Mouse (Mus musculus): ENCODE results near the gene Enpp3. TPM values are rescaled to one million over a fixed set of nuclear protein-coding genes. Genes with fewer than 3 reads are reported as not detected.

Enpp3 gene
- polyA plus RNA-seq, 1 experiment from 2014 or later: 2.1 TPM

DNA sequence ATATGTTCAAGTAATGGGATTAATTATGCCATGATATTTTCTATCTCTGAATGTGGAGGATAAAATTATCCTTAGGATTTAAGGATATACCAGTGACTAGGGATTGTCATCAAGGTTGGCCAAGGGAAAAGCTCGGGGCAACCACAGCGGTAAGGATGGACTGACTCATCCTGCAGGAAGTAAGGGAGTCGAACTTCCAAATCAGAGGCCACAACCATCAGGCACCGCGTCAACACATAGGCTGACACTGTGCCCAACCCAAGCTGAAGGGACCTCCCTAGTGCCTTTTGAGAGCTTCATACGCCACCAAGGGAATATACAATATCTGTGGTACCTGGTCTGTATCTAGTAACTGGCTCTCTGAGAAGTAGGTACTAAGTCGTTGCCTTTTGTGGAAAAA is 73.1 kb downstream of the Enpp3 start:
- peak; percentile 71 for DNase-seq (ENCODE audit: low spot score)
- H3K4me3 ChIP-seq: no peak overlapping the region
- H3K27ac ChIP-seq: no peak overlapping the region
- 79% methylated on average over 7 of the region's 7 CpGs for WGBS
- H3K36me3 ChIP-seq: no peaks in the 10 kb centered on the region
- H3K9me3 ChIP-seq: no peaks in the 10 kb centered on the region
- no peaks in the 10 kb centered on the region for H3K4me1 ChIP-seq
- no peaks in the 10 kb centered on the region for H3K27me3 ChIP-seq (ENCODE audit: insufficient read depth, poor library complexity, severe bottlenecking)

DNA sequence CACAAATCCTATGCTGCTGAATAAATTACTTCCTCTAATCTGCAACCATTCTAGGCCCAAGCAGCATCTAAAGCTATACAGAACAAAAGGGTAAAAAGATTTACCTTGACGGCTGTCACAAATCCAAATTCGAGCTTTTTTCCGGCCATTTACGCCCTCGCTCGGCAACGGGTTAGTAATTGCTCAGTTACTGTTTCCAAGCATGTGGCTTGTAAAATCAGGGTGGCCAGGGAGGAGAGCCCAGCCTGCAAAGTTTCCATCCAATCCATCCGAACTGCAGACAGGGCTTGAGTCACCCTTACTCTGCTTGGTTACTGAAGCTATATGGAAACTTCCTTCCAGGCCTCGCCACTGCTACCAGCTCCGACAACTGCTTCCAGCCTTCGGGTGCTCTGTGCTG is 74.9 kb downstream of the Enpp3 start:
- DNase-seq (ENCODE audit: low spot score): peak; percentile 64
- H3K27me3 ChIP-seq (ENCODE audit: insufficient read depth, poor library complexity, severe bottlenecking): no peaks in the 10 kb centered on the region
- no peaks in the 10 kb centered on the region for H3K9me3 ChIP-seq
- no peak overlapping the region for H3K4me3 ChIP-seq
- no peaks in the 10 kb centered on the region for H3K36me3 ChIP-seq
- no peaks in the 10 kb centered on the region for H3K4me1 ChIP-seq
- WGBS: 73% methylated on average over 11 of the region's 11 CpGs
- H3K27ac ChIP-seq: no peak overlapping the region

DNA sequence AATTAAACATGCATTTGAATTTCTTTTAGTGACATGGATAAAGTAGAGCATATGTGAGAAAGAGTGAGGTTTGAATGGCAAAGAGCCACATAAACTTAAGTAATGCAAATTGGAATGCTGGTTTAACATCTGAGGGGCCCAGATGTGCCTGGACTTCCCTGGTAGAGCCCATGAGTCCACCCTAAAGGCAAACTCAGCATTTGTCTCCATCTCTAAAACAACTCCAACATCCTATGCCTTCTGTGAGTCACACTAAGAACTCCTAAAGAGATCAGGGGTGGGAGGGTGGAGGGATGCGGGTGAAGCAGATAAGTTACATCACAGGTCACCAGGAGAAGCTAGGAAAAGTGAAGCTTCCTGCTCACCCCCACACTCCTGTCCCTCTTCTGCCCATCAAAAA is 76.6 kb downstream of the Enpp3 start:
- Histone ChIP-seq H3K27ac (no peak overlapping the region), H3K9me3 (no peaks in the 10 kb centered on the region), H3K4me1 (no peaks in the 10 kb centered on the region), H3K36me3 (no peaks in the 10 kb centered on the region), H3K4me3 (no peak overlapping the region), H3K27me3 (ENCODE audit: insufficient read depth, poor library complexity, severe bottlenecking) (no peaks in the 10 kb centered on the region)
- peak; percentile 48 for DNase-seq (ENCODE audit: low spot score)
- 50% methylated on average over 1 of the region's 1 CpGs for WGBS

DNA sequence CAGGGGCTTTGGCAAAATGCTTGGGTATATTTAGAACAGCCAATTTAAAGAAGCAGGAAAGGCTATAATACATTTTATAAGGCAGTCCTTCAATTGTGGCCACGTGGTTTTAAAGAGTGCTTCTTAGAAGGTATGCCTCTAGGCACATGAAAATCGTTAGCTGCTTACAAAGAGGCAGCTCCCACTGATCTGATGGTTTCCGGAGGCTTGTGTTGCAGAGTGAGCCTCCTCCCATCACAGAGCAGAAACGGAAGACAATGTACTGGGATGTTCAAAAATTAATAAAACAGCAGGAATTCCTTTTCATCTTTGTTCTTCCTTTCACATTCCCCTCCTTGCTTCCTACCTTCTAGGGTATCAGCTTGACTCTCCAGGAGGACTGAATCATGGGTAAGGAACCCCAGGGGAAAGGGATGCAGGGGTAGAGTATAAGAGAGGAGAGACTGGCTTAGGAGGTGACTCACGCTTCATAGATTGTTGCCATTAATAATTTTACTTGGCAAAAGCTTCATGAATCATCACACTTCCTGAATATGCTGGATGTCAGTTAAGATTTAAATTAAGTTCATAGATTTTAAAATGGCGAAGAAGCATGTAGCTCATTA is 77.4 kb downstream of the Enpp3 start:
- 68% methylated on average over 6 of the region's 6 CpGs for WGBS
- H3K9me3 ChIP-seq: no peaks in the 10 kb centered on the region
- no peaks in the 10 kb centered on the region for H3K4me1 ChIP-seq
- no peaks in the 10 kb centered on the region for H3K27me3 ChIP-seq (ENCODE audit: insufficient read depth, poor library complexity, severe bottlenecking)
- no peak overlapping the region for H3K27ac ChIP-seq
- no peaks in the 10 kb centered on the region for H3K36me3 ChIP-seq
- H3K4me3 ChIP-seq: no peak overlapping the region
- DNase-seq (ENCODE audit: low spot score): no peak

DNA sequence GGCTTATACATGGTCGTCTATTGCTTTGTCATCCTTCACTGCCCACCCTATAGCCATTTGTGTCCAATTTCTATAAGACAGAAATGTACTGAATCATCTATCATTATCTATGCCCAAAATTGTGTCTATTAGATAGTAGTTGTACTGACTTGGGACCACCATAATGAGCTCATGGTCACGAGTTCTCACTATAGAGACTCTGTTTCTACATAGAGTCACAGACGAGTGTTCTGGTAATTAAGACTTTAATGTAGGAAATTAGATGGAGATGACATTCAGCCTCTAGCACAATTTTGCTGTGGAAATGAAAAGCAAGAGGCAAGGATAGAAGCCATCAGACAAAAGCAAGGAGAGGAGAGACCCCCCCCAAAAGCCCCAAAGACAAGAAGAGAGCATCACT is 78.0 kb downstream of the Enpp3 start:
- Histone ChIP-seq H3K27ac (no peak overlapping the region), H3K27me3 (ENCODE audit: insufficient read depth, poor library complexity, severe bottlenecking) (no peaks in the 10 kb centered on the region), H3K4me3 (no peak overlapping the region), H3K4me1 (no peaks in the 10 kb centered on the region), H3K9me3 (no peaks in the 10 kb centered on the region), H3K36me3 (no peaks in the 10 kb centered on the region)
- DNase-seq (ENCODE audit: low spot score): peak; percentile 9
- WGBS: 74% methylated on average over 3 of the region's 3 CpGs

DNA sequence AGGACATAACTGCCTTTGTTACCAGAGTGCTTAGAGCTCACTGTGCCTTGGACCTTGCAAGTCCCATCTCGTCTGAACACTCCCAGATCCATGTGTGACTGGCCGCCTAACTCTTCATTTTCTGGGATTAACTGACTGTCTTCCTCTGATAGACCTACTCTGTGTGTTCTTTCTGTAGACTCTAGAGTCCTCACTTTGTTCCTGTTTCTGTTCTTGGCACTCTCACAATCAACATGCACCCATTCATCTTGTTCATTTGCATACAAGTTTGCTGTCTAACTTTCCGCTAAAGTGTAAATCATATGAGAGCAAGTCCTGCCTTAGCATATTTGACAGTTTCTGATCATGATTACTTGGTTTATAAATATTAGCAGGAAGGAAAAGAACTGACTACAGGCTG is 79.4 kb downstream of the Enpp3 start:
- no peak for DNase-seq (ENCODE audit: low spot score)
- 88% methylated on average over 3 of the region's 3 CpGs for WGBS
- H3K9me3 ChIP-seq: no peaks in the 10 kb centered on the region
- peaks cover 6% of the 10 kb centered on the region for H3K4me1 ChIP-seq
- no peaks in the 10 kb centered on the region for H3K27me3 ChIP-seq (ENCODE audit: insufficient read depth, poor library complexity, severe bottlenecking)
- no peak overlapping the region for H3K27ac ChIP-seq
- H3K36me3 ChIP-seq: no peaks in the 10 kb centered on the region
- H3K4me3 ChIP-seq: no peak overlapping the region

DNA sequence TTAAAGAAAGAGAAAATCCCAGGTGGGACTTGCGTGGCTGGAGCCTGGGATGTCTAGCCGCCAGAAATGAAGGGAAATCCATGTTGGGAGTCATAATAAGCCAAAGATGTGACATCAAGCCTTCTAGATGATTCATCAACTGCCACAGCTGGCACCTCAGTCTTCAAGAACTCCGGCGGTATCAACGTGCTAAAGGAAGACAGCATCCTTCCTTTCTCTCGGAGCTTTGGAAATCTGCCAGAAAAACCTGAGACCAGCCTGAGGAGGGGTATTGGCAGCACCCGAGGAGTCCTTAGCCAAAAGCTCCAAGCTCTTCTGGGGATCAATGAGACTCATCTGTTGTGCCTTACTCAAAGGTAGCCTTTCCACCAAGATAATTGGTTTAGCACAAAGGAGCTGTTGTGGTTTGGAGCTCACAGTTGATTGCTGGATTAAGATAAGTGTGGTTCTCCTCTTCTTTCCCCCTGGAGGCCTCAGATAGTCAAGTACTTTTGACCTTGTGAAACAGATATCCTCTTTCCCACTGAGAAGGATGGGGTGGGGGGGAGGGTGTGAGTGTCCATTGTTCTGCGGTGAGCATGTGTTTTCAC is 84.2 kb downstream of the Enpp3 start:
- no peaks in the 10 kb centered on the region for H3K9me3 ChIP-seq
- no peak for DNase-seq (ENCODE audit: low spot score)
- no peaks in the 10 kb centered on the region for H3K27me3 ChIP-seq (ENCODE audit: insufficient read depth, poor library complexity, severe bottlenecking)
- no peak overlapping the region for H3K27ac ChIP-seq
- H3K4me3 ChIP-seq: no peak overlapping the region
- H3K4me1 ChIP-seq: peaks cover 11% of the 10 kb centered on the region
- H3K36me3 ChIP-seq: no peaks in the 10 kb centered on the region
- WGBS: 33% methylated on average over 8 of the region's 8 CpGs

DNA sequence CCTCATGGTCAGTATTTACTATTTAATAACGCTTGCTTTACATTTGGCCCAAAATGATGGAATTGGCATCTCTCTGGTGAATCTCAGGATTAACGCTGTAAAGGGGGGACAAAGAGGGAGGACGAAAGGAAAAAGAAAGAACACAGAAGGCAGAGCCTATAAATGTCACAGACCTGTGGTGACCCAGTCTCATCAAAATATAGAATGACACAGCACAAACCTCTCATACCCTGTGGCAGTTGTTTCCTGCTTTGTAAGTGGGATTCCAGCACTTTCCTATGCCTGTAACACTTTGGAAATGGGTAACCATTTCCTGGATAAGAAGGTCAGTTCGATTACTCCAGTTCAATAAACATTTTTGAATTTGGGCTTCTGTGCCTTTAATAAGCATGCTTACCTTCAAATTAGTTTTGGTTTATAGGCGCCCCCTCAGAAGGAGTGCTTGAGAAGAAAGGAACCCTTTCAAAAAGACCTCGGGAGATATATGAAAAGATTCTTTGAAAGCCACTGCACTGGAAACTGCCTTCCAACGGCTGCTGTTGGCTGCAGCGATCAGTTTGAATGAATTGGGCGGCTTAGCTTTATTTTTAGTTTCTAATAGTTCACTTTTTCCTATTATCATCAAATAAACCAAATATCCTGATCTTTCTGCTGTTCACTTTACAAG is 87.6 kb downstream of the Enpp3 start:
- Histone ChIP-seq H3K4me3 (peak overlapping the region; percentile 49; the same call in 1 of the 2 replicates), H3K36me3 (no peaks in the 10 kb centered on the region), H3K9me3 (no peaks in the 10 kb centered on the region), H3K4me1 (peaks cover 11% of the 10 kb centered on the region), H3K27me3 (ENCODE audit: insufficient read depth, poor library complexity, severe bottlenecking) (no peaks in the 10 kb centered on the region), H3K27ac (no peak overlapping the region)
- DNase-seq (ENCODE audit: low spot score): no peak
- WGBS: 75% methylated on average over 9 of the region's 9 CpGs

DNA sequence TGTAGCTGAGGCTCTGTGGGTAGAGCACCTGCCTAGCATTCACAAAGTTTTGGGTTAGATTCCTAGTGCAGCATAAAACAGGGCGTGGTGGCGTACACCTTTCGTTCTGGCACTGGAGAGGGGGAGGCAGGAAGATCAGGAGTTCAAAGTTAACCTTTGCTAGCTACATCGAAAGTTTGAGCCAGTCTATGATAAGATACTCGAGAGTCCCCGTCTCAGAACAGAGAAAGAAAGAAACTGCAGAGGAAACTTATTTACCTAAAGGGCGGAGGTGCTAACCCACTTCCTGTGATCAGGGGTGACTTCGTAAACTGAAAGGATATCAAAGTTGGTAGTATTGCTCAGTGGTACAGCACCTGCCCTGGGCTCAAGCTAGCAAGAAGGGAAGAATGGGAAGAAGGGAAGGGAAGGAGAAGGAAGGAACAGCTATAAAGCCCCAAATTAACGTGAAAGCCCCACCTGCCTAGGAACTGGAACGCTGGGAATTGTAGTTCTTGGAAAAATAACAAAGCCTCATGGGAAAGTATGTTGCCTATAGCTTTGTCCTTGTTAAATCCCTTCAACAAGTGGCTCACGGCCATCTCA is 88.3 kb downstream of the Enpp3 start:
- peak overlapping the region; percentile 49 for H3K4me3 ChIP-seq
- peak overlapping the region; percentile 29; the same call in 1 of the 2 replicates for H3K27ac ChIP-seq
- DNase-seq (ENCODE audit: low spot score): no peak
- H3K36me3 ChIP-seq: no peaks in the 10 kb centered on the region
- H3K9me3 ChIP-seq: no peaks in the 10 kb centered on the region
- peaks cover 11% of the 10 kb centered on the region for H3K4me1 ChIP-seq
- 35% methylated on average over 11 of the region's 11 CpGs for WGBS
- no peaks in the 10 kb centered on the region for H3K27me3 ChIP-seq (ENCODE audit: insufficient read depth, poor library complexity, severe bottlenecking)

DNA sequence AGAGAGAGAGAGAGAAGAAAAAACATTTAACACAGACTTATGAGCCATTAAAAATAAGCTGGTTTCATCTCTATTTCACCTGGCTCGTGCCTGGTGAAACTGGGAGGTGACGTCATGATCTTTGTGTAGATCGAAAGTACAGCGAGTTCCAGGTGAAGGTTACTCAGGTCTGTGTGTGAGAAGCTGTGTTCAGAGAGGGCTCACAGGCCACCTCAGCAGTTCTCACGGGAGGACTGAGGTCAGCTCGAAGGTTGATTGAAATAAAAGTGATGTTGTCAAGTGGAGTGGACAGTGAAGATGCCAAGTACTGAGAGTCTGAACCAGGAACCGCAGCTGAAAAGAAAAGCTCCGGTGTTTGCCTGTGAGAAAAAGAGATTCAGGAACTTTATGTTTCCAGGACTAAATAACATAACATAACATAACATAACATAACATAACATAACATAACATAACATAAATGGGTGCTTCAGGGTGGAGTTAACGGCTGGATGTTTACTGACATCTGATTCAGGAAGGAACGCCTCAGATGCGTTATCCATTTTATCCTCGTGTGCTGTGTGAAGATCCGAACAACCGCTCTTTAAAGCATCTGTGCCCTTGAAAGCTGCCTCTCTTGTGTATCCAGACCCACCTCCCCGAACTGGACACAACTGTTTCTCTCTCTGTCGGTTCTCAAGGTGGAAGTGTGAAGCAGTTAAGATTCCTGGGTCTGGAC is 88.9 kb downstream of the Enpp3 start:
- Histone ChIP-seq H3K27me3 (ENCODE audit: insufficient read depth, poor library complexity, severe bottlenecking) (no peaks in the 10 kb centered on the region), H3K4me3 (peak overlapping the region; percentile 49), H3K4me1 (peaks cover 9% of the 10 kb centered on the region), H3K36me3 (no peaks in the 10 kb centered on the region), H3K27ac (peak overlapping the region; percentile 29; the same call in 1 of the 2 replicates), H3K9me3 (no peaks in the 10 kb centered on the region)
- no peak for DNase-seq (ENCODE audit: low spot score)
- 60% methylated on average over 16 of the region's 16 CpGs for WGBS

DNA sequence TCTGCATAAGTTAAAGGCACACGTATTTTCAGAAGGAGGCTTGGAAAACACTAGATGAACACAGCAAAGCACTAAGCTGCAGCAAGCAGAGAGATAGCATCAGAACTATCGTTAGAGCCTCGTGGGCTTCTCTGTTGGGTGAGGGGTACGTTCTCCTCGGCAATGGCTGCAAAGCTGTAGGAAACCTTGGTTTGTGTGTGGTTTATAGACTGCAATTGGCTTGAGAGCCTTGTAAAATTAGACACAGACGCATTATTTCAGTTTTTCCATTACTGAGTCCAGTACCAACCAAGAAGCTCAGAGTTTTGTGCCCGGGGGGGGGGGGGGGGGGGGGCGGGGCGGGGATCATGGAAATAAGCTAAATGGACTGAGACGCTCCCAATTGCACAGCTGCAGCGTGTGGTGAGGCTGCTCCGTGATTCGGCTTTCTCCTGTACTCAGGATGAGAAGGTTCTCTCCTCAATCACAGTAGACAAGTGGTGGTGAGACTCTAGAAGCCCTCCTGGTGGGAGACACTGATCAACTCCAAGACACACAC is 99.6 kb downstream of the Enpp3 start:
- Histone ChIP-seq H3K4me3 (no peak overlapping the region), H3K9me3 (no peaks in the 10 kb centered on the region), H3K4me1 (no peaks in the 10 kb centered on the region), H3K27me3 (ENCODE audit: insufficient read depth, poor library complexity, severe bottlenecking) (no peaks in the 10 kb centered on the region), H3K36me3 (no peaks in the 10 kb centered on the region), H3K27ac (no peak overlapping the region)
- no peak for DNase-seq (ENCODE audit: low spot score)
- 77% methylated on average over 13 of the region's 13 CpGs for WGBS

DNA sequence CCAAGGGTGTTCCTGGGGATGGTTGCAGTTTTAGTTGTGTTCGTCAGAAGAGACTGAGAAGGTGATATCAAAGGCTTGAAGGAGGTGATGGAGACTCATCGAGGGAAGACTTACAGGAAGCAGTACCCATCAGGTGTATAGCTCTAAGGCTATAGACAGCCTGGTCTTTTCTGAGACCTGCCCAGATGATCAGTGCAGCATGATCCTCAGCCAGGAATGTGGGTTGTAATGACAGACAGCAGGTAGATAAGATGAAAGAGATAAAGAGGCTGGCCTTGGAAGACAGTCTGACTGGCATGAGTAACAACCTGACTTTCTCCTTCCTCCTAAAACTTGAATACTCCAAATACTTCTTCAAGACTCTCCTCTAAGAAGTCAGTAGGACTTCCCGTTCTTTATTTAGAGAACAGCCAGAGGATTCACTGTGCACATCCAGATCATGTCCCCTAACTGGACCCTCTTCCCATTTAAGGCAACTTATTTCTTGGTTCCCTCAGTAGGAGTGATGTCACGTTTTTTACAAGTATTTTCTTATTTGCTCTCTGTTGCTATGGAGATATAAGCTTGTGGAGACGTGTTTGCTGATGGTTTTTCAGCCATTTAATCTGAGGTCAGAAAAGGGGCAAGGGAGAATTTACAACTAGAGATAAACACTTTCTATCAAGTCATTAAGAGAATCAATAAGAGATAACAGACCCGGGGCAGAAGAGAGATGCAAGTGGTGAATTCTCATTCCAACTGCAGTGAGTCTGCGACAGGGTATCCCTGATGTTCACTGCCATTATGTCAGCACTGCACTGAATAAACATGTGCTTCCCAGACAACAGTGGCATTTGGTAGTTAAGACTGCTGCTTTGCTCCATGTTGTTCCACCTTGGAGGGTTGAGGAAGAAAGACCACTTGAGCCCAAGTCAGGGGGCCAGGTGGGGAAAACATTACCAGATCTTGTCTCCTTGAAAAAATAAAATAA is 101.1 kb downstream of the Enpp3 start:
- Histone ChIP-seq H3K36me3 (no peaks in the 10 kb centered on the region), H3K9me3 (no peaks in the 10 kb centered on the region), H3K27me3 (ENCODE audit: insufficient read depth, poor library complexity, severe bottlenecking) (no peaks in the 10 kb centered on the region), H3K4me1 (no peaks in the 10 kb centered on the region), H3K4me3 (no peak overlapping the region), H3K27ac (no peak overlapping the region)
- no peak for DNase-seq (ENCODE audit: low spot score)
- WGBS: 43% methylated on average over 7 of the region's 7 CpGs

All from heart, embryonic 10.5 days (tissue).